Mouse (Mus musculus) fibroblast of lung, adult 2 months (primary cell): ENCODE results near the gene H2-Q10.
"Not testable (repeated sequence)": the region's sequence is repeated elsewhere in the genome, so short reads cannot be mapped to it uniquely, and the experiment has no call there.

Experiments used
- DNase-seq: peaks from one replicate; pipeline ENCODE4 v3.0.0-alpha.2; 2011; ENCODE audit warnings: low read depth

The H2-Q10 gene

GRCm38 (mm10) chr17:35469842-35470751, at the start of gene H2-Q10:
Gene H2-Q10, plus strand, starts transcription at chr17:35470089.
- DNase-seq: no peak

GRCm38 (mm10) chr17:35420206-35420810, 49.6 kb upstream of the H2-Q10 start:
- not testable (repeated sequence) for DNase-seq

DNA sequence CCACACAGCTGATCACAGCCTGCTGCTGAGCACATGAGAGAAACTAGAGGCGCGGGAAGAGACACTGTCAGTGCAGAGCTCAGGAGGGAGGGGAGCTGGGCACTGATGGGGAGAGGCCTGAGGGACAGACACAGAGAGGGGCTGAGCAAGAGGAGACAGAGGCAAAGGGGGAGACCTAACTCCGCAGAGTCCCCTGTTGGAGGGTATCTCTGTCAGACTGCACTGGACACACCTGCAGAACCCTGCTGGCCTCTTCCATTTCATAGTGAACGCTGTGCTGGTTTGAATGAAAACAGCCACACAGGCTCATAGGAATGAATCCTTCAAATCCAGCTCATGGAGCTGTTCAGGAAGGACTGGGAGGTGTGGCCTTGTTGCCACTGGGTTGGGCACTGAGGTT, 48.6 kb upstream of the H2-Q10 start:
- not testable (repeated sequence) for DNase-seq

- not testable (repeated sequence) for DNase-seq
These were observed 47.5 kb upstream of the H2-Q10 start for GRCm38 (mm10) chr17:35422360-35422759.

DNA sequence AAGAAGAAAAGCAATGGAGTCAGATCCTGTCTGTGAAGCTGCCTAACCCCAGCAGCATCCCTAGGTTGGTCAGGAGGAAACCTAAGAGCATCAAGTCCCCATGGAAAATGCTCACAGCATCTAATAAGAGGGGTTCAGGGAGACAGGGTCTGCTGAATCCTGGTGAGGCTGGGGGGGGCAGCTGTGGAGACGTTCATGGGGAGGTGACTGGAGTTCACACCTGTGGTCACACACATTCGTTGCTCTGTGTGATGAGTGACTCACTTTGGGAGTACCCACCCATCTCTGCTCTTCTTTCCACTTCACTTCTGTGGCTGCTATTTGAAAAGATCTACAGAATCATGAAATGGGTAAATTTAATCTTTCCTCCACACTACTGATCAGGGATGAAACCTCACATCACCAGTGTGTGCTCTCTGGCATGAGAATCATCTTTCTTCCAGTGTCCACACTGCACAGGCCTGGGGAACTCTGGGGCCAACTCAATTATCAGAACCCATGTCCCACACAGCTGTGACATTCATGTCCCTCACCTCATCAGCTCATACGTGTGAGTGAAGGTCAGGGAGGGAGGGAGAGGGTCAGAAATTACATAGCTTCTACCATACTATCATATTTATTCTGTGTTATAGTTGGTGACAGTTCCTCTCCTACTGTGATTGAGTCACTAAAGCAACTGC, 46.6 kb upstream of the H2-Q10 start:
- DNase-seq: not testable (repeated sequence)

DNA sequence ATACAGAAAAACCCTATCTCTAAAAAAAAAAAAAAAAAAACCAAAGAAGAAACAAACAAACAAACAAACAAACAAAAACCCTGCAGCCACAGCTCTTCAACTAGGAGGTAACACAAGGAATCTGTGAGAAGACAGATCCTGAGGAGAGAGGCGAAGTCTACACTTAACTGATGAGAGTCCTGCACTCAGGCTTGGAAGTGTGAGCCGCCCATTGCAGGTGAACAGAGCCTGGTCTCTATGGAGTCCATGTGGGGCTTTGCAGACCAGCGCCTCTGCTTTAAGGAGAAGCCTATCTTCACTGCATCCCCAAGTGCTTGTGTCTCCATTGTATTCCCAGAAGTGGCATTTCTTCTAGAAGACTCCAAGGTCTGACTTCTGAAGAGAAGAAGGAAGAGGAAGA, 45.8 kb upstream of the H2-Q10 start:
- not testable (repeated sequence) for DNase-seq

DNA sequence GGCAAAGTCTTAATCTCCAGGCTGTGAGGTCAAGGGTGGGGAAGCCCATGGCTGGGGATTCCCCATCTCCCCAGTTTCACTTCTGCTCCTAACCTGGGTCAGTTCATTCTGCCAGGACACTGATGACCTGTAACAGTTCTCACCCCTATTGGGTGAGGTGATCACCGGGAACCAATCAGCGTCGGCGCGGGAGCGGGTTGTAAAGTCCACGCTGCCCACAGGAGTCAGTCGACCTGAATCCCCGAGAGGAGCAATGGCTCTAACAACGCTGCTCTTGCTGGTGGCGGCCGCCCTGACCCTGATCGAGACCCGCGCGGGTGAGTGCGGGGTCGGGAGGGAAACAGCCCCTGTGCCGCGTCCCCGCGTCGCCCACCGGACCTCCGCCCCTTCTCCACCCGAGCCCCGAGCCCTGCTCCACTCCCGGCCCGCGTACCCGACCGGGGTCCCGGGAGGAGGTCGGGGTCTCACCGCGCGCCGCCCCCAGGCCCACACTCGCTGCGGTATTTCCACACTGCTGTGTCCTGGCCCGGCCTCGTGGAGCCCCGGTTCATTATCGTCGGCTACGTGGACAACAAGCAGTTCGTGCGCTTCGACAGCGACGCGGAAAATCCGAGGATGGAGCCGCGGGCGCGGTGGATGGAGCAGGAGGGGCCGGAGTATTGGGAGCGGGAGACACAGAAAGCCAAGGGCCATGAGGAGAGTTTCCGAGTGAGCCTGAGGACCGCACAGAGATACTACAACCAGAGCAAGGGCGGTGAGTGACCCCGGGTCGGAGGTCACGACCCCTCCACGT, 45.1 kb upstream of the H2-Q10 start, which contains the start of gene H2-Q6:
H2-Q6 (plus strand) TSS at position 227 of the 793 bp plus-strand sequence.
- DNase-seq: not testable (repeated sequence)

- DNase-seq: not testable (repeated sequence)
These were observed 44.4 kb upstream of the H2-Q10 start for GRCm38 (mm10) chr17:35425474-35425873.

- DNase-seq: not testable (repeated sequence)
These were observed 41.0 kb upstream of the H2-Q10 start for GRCm38 (mm10) chr17:35428883-35429282.

DNA sequence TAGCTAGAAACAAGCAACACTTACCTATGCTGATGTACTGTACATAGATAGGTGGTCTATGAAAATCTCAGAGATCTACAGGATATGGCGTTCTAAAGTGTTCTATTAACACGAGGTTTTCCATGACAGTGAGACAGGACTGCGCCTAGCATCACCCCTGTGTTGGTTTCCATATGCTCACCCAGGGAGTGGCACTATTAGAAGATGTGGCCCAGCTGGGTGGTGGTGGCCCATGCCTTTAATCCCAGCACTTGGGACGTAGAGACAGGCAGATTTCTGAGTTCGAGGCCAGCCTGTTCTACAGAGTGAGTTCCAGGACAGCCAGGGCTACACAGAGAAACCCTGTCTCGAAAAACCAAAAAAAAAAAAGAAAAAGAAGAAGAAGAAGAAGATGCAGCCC, 39.2 kb upstream of the H2-Q10 start:
- not testable (repeated sequence) for DNase-seq

GRCm38 (mm10) chr17:35432167-35432566, 37.7 kb upstream of the H2-Q10 start:
- DNase-seq: not testable (repeated sequence)

DNA sequence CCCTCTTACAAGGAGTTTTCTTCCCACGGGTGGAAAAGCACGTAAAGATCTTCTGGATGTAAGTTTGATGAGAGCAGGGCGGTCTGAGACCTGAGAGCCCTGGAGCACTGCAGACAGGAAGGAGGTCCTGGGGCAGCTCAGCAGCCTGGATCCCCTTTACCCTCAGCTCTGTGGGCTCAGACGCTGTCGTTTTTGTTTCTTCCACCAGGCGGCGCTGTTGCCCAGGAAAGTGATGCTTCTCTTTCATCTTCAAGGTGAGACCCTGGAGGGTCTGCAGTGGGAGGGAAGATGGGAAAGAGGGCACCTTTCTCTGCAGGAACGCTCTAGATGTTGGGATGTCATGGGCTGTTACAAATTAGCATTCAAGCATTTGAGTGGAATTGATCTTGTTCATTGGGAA, 35.1 kb upstream of the H2-Q10 start:
- DNase-seq: not testable (repeated sequence)

GRCm38 (mm10) chr17:35435577-35435976, 34.3 kb upstream of the H2-Q10 start:
- DNase-seq: not testable (repeated sequence)

GRCm38 (mm10) chr17:35437386-35437936, 32.4 kb upstream of the H2-Q10 start:
- DNase-seq: not testable (repeated sequence)

DNA sequence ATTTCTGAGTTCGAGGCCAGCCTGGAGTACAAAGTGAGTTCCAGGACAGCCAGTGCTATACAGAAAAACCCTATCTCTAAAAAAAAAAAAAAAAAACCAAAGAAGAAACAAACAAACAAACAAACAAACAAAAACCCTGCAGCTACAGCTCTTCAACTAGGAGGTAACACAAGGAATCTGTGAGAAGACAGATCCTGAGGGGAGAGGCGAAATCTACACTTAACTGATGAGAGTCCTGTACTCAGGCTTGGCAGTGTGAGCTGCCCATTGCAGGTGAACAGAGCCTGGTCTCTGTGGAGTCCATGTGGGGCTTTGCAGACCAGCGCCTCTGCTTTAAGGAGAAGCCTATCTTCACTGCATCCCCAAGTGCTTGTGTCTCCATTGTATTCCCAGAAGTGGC, 31.5 kb upstream of the H2-Q10 start:
- DNase-seq: not testable (repeated sequence)

GRCm38 (mm10) chr17:35438885-35439284, 31.0 kb upstream of the H2-Q10 start, which contains the start of gene H2-Q7:
Gene H2-Q7, plus strand, starts transcription at chr17:35439155.
- DNase-seq: not testable (repeated sequence)

DNA sequence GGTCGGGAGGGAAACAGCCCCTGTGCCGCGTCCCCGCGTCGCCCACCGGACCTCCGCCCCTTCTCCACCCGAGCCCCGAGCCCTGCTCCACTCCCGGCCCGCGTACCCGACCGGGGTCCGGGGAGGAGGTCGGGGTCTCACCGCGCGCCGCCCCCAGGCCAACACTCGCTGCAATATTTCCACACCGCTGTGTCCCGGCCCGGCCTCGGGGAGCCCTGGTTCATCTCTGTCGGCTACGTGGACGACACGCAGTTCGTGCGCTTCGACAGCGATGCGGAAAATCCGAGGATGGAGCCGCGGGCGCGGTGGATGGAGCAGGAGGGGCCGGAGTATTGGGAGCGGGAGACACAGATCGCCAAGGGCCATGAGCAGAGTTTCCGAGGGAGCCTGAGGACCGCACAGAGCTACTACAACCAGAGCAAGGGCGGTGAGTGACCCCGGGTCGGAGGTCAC, 30.6 kb upstream of the H2-Q10 start:
- not testable (repeated sequence) for DNase-seq

DNA sequence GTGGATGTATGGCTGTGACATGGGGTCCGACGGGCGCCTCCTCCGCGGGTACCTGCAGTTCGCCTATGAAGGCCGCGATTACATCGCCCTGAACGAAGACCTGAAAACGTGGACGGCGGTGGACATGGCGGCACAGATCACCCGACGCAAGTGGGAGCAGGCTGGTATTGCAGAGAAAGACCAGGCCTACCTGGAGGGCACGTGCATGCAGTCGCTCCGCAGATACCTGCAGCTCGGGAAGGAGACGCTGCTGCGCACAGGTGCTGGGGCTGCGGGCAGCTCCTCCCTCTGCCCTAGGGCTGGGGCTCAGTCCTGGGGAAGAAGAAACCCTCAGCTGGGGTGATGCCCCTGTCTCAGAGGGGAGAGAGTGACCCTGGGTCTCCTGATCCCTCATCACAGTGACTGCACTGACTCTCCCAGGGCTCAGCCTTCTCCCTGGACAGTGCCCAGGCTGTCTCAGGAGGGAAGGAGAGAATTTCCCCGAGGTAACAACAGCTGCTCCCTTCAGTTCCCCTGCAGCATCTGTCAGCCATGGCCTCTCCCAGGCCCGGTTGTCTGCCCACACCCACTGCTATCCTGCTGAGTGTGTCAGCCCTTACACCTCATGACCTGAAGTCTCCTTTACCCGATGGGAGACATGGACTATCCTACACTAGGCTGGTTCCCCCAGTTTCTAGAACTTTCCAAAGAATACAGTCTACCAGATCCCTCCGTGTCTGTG, 29.8 kb upstream of the H2-Q10 start:
- not testable (repeated sequence) for DNase-seq

- not testable (repeated sequence) for DNase-seq
These were observed 27.5 kb upstream of the H2-Q10 start for GRCm38 (mm10) chr17:35442376-35442775.

DNA sequence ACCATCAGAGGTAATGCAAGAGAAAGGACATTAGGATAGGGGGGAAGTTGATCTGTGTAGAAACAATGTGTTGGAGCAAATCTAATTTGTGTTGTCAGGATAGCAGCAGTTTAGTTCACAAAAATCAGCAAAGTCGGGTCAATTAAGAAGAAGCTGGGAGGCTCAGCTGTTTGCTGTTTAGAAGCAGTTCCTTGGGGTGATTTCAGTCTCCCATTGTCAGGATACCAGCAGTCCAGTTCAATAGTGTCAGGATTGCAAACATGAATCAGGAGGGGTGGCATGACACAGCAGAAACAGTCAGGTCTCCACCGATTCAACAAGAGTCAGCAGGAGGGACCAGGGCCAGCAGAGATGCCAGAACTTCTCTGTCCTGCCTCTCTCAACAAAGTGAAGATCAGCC, 25.4 kb upstream of the H2-Q10 start:
- not testable (repeated sequence) for DNase-seq
